Mouse (Mus musculus) heart, embryonic 14.5 days (tissue): ENCODE data around the gene Spry1. TPM values are rescaled to one million over a fixed set of nuclear protein-coding genes. Genes with fewer than 3 reads are reported as not detected.

Experiments used
- ATAC-seq: fragments of 200-750 bp; cut with Nextera tagmentation; 2 replicates; pipeline ENCODE4 v1.8.0; 2017; ENCODE audit warnings: low read depth, moderate TSS enrichment; ENCODE audit not compliant: insufficient number of reproducible peaks, insufficient read depth, low FRiP score
- H3K27ac ChIP-seq, 2 experiments: fragments of 200-500 bp in 1 of 2; fragments of 300-500 bp in 1 of 2; sonication (generic) in 1 of 2; replicated peaks in 1 of 2; 2 replicates each; pipeline ENCODE4 v1.5.1; 2012 to 2014; ENCODE audit warnings: low read depth in 2 of 2, low read length in 2 of 2, control low read depth in 1 of 2, mild to moderate bottlenecking in 1 of 2, mixed read lengths in 1 of 2; ENCODE audit not compliant: control insufficient read depth in 1 of 2, insufficient read depth in 1 of 2
- H3K27me3 ChIP-seq: fragments of 300-500 bp; sonication (generic); 2 replicates; pipeline ENCODE4 v1.6.1; 2014; ENCODE audit warnings: mild to moderate bottlenecking, low read length, control low read depth; ENCODE audit not compliant: control insufficient read depth, insufficient read depth
- H3K36me3 ChIP-seq: fragments of 300-500 bp; sonication (generic); 2 replicates; pipeline ENCODE4 v1.6.1; 2014; ENCODE audit warnings: mild to moderate bottlenecking, control low read depth, low read length, mixed read lengths; ENCODE audit not compliant: control insufficient read depth, insufficient read depth
- H3K4me1 ChIP-seq, 2 experiments: fragments of 200-500 bp in 1 of 2; fragments of 300-500 bp in 1 of 2; sonication (generic) in 1 of 2; 2 replicates each; pipeline ENCODE4 v1.6.1; 2012 to 2014; ENCODE audit warnings: low read length in 2 of 2, control low read depth in 1 of 2, mixed read lengths in 1 of 2; ENCODE audit not compliant: control insufficient read depth in 2 of 2, insufficient read depth in 2 of 2
- H3K4me2 ChIP-seq: fragments of 300-500 bp; sonication (generic); 2 replicates; pipeline ENCODE4 v1.6.1; 2014; ENCODE audit warnings: mild to moderate bottlenecking, low read length
- H3K4me3 ChIP-seq, 2 experiments: fragments of 200-500 bp in 1 of 2; fragments of 300-500 bp in 1 of 2; sonication (generic) in 1 of 2; 2 replicates each; pipeline ENCODE4 v1.5.1; 2012 to 2014; ENCODE audit warnings: low read length in 2 of 2, mild to moderate bottlenecking in 2 of 2, control low read depth in 1 of 2, low read depth in 1 of 2, moderate library complexity in 1 of 2; ENCODE audit not compliant: control insufficient read depth in 1 of 2, insufficient read depth in 1 of 2
- H3K9ac ChIP-seq: fragments of 300-500 bp; sonication (generic); 2 replicates; pipeline ENCODE4 v1.6.1; 2014; ENCODE audit warnings: mild to moderate bottlenecking, low read length
- H3K9me3 ChIP-seq: fragments of 300-500 bp; sonication (generic); 2 replicates; pipeline ENCODE4 v1.6.1; 2016; ENCODE audit warnings: low read length, control low read depth; ENCODE audit not compliant: control insufficient read depth
- WGBS: fragments of 180-500 bp; shearing (Covaris S2); extraction: QIAGEN DNeasy Blood & Tissue Kit; methylation state at CpG from one replicate; pipeline ENCODE4 v1.1.7; 2014; 5-methylcytosine and 5-hydroxymethylcytosine counted together
- polyA plus RNA-seq: library from polyadenylated mRNA; unstranded; fragments of >200 nt; fragmentation: Nextera tagmentation; extraction: Ambion mirVana; gene quantifications from 2 replicates; pipeline ENCODE4 v1.2.1, GENCODE M21; 2014

Gene Spry1
- polyA plus RNA-seq, 1 experiment from 2014 or later, result 8.2 TPM

- Histone ChIP-seq H3K4me3 (peak overlapping the region; percentile 28 to 87; a peak in 3 of 4 replicates), H3K36me3 (peaks cover 34% of the 10 kb centered on the region), H3K4me2 (peak overlapping the region; percentile 84), H3K9ac (peak overlapping the region; percentile 91), H3K27ac (peak overlapping the region; percentile 19 to 53; a peak in 2 of 4 replicates), H3K27me3 (no peaks in the 10 kb centered on the region), H3K9me3 (no peaks in the 10 kb centered on the region), H3K4me1 (peaks cover 7% of the 10 kb centered on the region in 2 experiments; a peak in 2 of 4 replicates)
- 67% methylated on average over 20 of the region's 20 CpGs for WGBS
- no peak for ATAC-seq
Measured at GRCm38 (mm10) chr3:37641796-37642680, 2.3 kb downstream of the Spry1 start.

- H3K36me3 ChIP-seq, result peaks cover 34% of the 10 kb centered on the region
- no peak for ATAC-seq
- H3K27me3 ChIP-seq, result no peaks in the 10 kb centered on the region
- H3K9ac ChIP-seq, result no peak overlapping the region; the same call in 1 of the 2 replicates
- H3K9me3 ChIP-seq, result no peaks in the 10 kb centered on the region
- whole genome bisulfite sequencing, result 89% methylated on average over 21 of the region's 21 CpGs
- peak overlapping the region; percentile 84 for H3K4me2 ChIP-seq
- H3K4me1 ChIP-seq, result peaks cover 7% of the 10 kb centered on the region in 2 experiments; a peak in 2 of 4 replicates
- H3K27ac ChIP-seq, result no peak overlapping the region
- peak overlapping the region in 1 of 2 experiments; percentile 87; a peak in 1 of 4 replicates for H3K4me3 ChIP-seq
Measured at GRCm38 (mm10) chr3:37642681-37643214, 3.0 kb downstream of the Spry1 start.

GRCm38 (mm10) chr3:37643411-37643810, 3.7 kb downstream of the Spry1 start:
- H3K4me3 ChIP-seq, result no peak overlapping the region
- H3K36me3 ChIP-seq, result peaks cover 34% of the 10 kb centered on the region
- no peak for ATAC-seq
- H3K27me3 ChIP-seq, result no peaks in the 10 kb centered on the region
- 91% methylated on average over 13 of the region's 13 CpGs for WGBS
- no peak overlapping the region; the same call in 1 of the 2 replicates for H3K9ac ChIP-seq
- H3K4me1 ChIP-seq, result peaks cover 7 to 9% of the 10 kb centered on the region in 2 experiments; a peak in 2 of 4 replicates
- H3K27ac ChIP-seq, result no peak overlapping the region; a peak in 1 of 4 replicates
- no peak overlapping the region; the same call in 1 of the 2 replicates for H3K4me2 ChIP-seq
- H3K9me3 ChIP-seq, result no peaks in the 10 kb centered on the region

- no peak for ATAC-seq
- H3K4me2 ChIP-seq, result no peak overlapping the region
- no peak overlapping the region for H3K4me3 ChIP-seq
Measured at GRCm38 (mm10) chr3:37643903-37644302, 4.2 kb downstream of the Spry1 start.

GRCm38 (mm10) chr3:37645061-37645460, 5.3 kb downstream of the Spry1 start:
- Histone ChIP-seq H3K4me2 (no peak overlapping the region), H3K9ac (no peak overlapping the region), H3K4me1 (peaks cover 7 to 9% of the 10 kb centered on the region in 2 experiments; a peak in 2 of 4 replicates), H3K27ac (no peak overlapping the region), H3K36me3 (peaks cover 34% of the 10 kb centered on the region), H3K27me3 (no peaks in the 10 kb centered on the region), H3K9me3 (no peaks in the 10 kb centered on the region), H3K4me3 (no peak overlapping the region)
- no peak for ATAC-seq
- WGBS, result 70% methylated on average over 6 of the region's 6 CpGs

More at GRCm38 (mm10) chr3:37643903-37644302, 4.2 kb downstream of the Spry1 start:
- Histone ChIP-seq H3K9me3 (no peaks in the 10 kb centered on the region), H3K27ac (no peak overlapping the region), H3K36me3 (peaks cover 34% of the 10 kb centered on the region), H3K4me1 (peaks cover 7 to 9% of the 10 kb centered on the region in 2 experiments; a peak in 2 of 4 replicates), H3K9ac (no peak overlapping the region), H3K27me3 (no peaks in the 10 kb centered on the region)
- 74% methylated on average over 8 of the region's 8 CpGs for WGBS

- Histone ChIP-seq H3K9ac (no peak overlapping the region), H3K27ac (no peak overlapping the region), H3K4me2 (no peak overlapping the region), H3K36me3 (peaks cover 34% of the 10 kb centered on the region), H3K4me1 (peaks cover 7 to 9% of the 10 kb centered on the region in 2 experiments; a peak in 2 of 4 replicates), H3K4me3 (no peak overlapping the region), H3K9me3 (no peaks in the 10 kb centered on the region), H3K27me3 (no peaks in the 10 kb centered on the region)
- no peak for ATAC-seq
- 92% methylated on average over 9 of the region's 9 CpGs for WGBS
Measured at GRCm38 (mm10) chr3:37646221-37646620, 6.5 kb downstream of the Spry1 start.

- no peaks in the 10 kb centered on the region for H3K9me3 ChIP-seq
- peaks cover 0 to 7% of the 10 kb centered on the region in 2 experiments; a peak in 1 of 4 replicates for H3K4me1 ChIP-seq
- no peak overlapping the region for H3K4me2 ChIP-seq
- H3K27ac ChIP-seq, result no peak overlapping the region
- peaks cover 34% of the 10 kb centered on the region for H3K36me3 ChIP-seq
- H3K9ac ChIP-seq, result no peak overlapping the region
- no peak overlapping the region for H3K4me3 ChIP-seq
- ATAC-seq, result no peak
- WGBS, result 87% methylated on average over 10 of the region's 10 CpGs
- H3K27me3 ChIP-seq, result no peaks in the 10 kb centered on the region
Measured at GRCm38 (mm10) chr3:37647225-37647624, 7.5 kb downstream of the Spry1 start.
